ENCODE assay signal across 8 mouse cellular contexts in genomic region chr17:48299203-48299602, GRCm38 (mm10). TPM values are rescaled to one million over a fixed set of nuclear protein-coding genes. Genes with fewer than 3 reads are reported as not detected.
DNase-seq lines count a peak whose midpoint lies in the region; ATAC-seq lines count a peak whose summit lies in the region.

Gene Treml2, plus strand, starts transcription at chr17:48299498.

- H3K9ac ChIP-seq in liver, embryonic 15.5 days, result peak within 1 kb of the TSS; percentile 60

- ATAC-seq in liver, embryonic 15.5 days (ENCODE audit: insufficient read depth), result peak; percentile 79

- intact Hi-C loops in gastrocnemius, postnatal 36 days (cut with DNase I), result no loop called here

- H3K4me3 ChIP-seq in liver, embryonic 15.5 days (replicated peaks), result peak within 1 kb of the TSS; percentile 58

- H3K4me1 ChIP-seq in liver, embryonic 15.5 days (replicated peaks), result peaks cover 60% of the 10 kb centered on the region

- H3K4me2 ChIP-seq in liver, embryonic 15.5 days, result peak within 1 kb of the TSS; percentile 78

- peaks cover 12% of the 10 kb centered on the region; the same call in 1 of the 2 replicates for H3K36me3 ChIP-seq in liver, embryonic 15.5 days (replicated peaks)

- DNase-seq in embryo, embryonic 10.5 days (ENCODE audit: low spot score), result peak; percentile 47
- no peak for DNase-seq in embryo, embryonic 10 days (ENCODE audit: low spot score)
- peak; percentile 40 to 43 for DNase-seq in B cell, adult 2 months
- DNase-seq in embryo, embryonic 11.5 days (ENCODE audit: low read depth, low spot score), result peak; percentile 14
- no peak for DNase-seq in right cerebral cortex, postnatal 25 days
- DNase-seq in lung, postnatal 25 days (ENCODE audit: low spot score), result no peak
- DNase-seq in gastrocnemius, postnatal 36 days, result no peak

- H3K9me3 ChIP-seq in liver, embryonic 15.5 days (replicated peaks), result no peaks in the 10 kb centered on the region

- 5% methylated on average over 3 of the region's 4 CpGs for WGBS in liver, embryonic 15.5 days (ENCODE audit: insufficient replicate concordance)

- H3K27me3 ChIP-seq in liver, embryonic 15.5 days, result no peaks in the 10 kb centered on the region

- peak within 1 kb of the TSS; percentile 81 for H3K27ac ChIP-seq in liver, embryonic 15.5 days (replicated peaks)

RNA-seq across cellular contexts. Expression of gene Treml2, which starts in this region (rescaled TPM):
- 3.7 and 3.8 TPM in 2 replicates for polyA plus RNA-seq in liver, embryonic 15.5 days (2015; fragmentation: Nextera tagmentation; extraction: Ambion mirVana)
- under 1 TPM in 1 of 2 experiments, not detected in 1; 0.05 TPM for total RNA-seq in gastrocnemius, postnatal 36 days (2021)

Comparison
In these comparisons a context has a peak if more than half of its experiments do, and no peak if none do; other contexts are left out.
1. DNase-seq: peak in embryo, embryonic 10.5 days (single experiment), B cell, adult 2 months (2 of 2) and embryo, embryonic 11.5 days (single experiment); none in embryo, embryonic 10 days (single experiment), right cerebral cortex, postnatal 25 days (single experiment), lung, postnatal 25 days (single experiment) and gastrocnemius, postnatal 36 days (0 of 2).